Mouse (Mus musculus): ENCODE results near the gene Olfml2b. TPM values are rescaled to one million over a fixed set of nuclear protein-coding genes. Genes with fewer than 3 reads are reported as not detected.

Olfml2b gene
- polyA plus RNA-seq, 1 experiment from 2014 or later = 4.3 TPM

DNA sequence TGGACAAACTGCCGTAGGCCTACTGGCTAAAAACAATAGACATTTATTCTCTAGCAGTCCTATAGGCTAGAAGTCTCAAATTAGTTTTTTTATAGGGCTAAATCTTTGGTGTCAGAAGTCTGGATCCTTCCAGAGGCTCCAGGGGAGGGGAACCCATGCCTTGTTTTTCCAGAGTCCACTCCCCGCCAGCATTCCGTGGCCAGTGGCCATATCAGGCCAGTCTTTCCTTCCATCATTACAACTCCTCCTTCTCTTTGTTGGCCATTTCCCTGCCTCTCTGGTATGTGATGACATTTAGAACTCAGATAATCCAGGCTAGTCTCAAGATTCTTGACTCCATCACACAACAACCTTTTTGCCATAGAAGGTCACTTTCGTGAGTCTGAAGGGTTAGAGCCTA lies 33.3 kb downstream of the Olfml2b start:
- Histone ChIP-seq H3K36me3 (peaks cover 12% of the 10 kb centered on the region), H3K27ac (no peak overlapping the region), H3K4me1 (replicated peaks) (no peaks in the 10 kb centered on the region), H3K4me2 (replicated peaks) (no peak overlapping the region), H3K9ac (replicated peaks) (no peak overlapping the region), H3K4me3 (replicated peaks) (no peak overlapping the region), H3K27me3 (no peaks in the 10 kb centered on the region), H3K9me3 (no peaks in the 10 kb centered on the region)
- no peak for ATAC-seq
- 94% methylated on average over 4 of the region's 4 CpGs for WGBS

DNA sequence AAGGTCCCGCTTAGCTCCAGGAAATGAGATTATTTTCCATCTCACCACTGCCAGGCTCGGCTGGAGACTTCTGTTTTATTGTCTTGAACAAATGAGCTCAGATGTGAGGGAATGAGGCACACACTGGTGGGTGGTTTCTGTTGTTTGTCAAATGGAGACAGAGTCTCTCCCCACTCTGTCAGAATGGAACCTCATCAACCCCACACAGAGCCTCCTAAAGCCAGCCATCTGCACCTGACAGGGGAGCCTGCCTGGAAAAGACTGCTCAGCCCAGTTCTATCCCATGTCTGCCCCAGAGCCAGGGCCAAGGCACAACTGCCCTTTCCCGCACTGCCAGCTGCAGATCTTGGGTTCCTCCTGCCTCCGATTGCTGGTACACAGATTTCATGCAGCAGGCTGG lies 34.5 kb downstream of the Olfml2b start:
- H3K9ac ChIP-seq (replicated peaks) = no peak overlapping the region
- no peaks in the 10 kb centered on the region for H3K9me3 ChIP-seq
- H3K27me3 ChIP-seq = no peaks in the 10 kb centered on the region
- H3K4me2 ChIP-seq (replicated peaks) = no peak overlapping the region
- WGBS = 73% methylated on average over 4 of the region's 4 CpGs
- no peak for ATAC-seq
- H3K27ac ChIP-seq = no peak overlapping the region
- H3K4me3 ChIP-seq (replicated peaks) = no peak overlapping the region
- H3K4me1 ChIP-seq (replicated peaks) = no peaks in the 10 kb centered on the region
- H3K36me3 ChIP-seq = peaks cover 12% of the 10 kb centered on the region

DNA sequence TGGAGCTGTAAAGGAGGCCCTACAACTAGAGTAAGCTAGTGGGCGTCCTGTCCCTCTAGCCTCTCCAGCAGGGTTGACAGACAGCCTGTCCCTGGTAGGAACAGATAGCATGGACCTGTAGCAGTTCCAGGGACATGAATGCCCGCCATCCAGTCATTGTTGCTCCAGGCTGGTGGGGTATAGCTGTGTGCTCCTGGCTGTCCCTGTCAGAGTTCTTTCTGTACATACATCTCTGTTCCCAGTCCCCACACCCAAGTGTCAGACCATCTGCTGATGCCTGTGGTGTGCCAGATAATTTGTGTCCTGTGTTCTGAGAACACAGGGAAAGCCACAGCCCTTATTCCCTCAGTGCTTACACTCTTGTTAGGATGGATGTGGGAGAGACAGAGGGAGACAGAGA lies 35.3 kb downstream of the Olfml2b start:
- H3K9me3 ChIP-seq = no peaks in the 10 kb centered on the region
- no peaks in the 10 kb centered on the region for H3K4me1 ChIP-seq (replicated peaks)
- H3K4me2 ChIP-seq (replicated peaks) = no peak overlapping the region
- 87% methylated on average over 2 of the region's 2 CpGs for WGBS
- peaks cover 12% of the 10 kb centered on the region for H3K36me3 ChIP-seq
- H3K27me3 ChIP-seq = no peaks in the 10 kb centered on the region
- H3K27ac ChIP-seq = no peak overlapping the region
- no peak for ATAC-seq
- H3K4me3 ChIP-seq (replicated peaks) = no peak overlapping the region
- H3K9ac ChIP-seq (replicated peaks) = no peak overlapping the region

DNA sequence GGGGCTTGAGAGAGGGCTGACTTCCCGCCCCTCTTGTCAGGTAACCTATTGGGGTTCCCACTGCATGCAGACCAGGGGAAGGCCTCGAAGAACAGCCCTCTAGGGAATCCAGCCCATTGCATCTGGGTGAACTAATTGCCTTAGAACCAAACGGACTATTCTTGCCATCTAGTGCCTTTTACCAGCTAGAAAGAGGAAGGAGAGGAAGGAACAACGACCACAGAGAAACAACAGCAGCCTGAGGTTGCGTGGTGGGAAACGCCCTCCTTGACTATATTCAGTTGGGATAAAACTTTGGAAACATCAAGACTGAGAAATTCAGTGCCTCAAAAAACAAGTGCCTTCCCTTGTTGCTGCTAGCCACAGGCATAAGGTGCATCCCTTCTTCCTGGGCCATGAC lies 39.5 kb downstream of the Olfml2b start:
- Histone ChIP-seq H3K9me3 (no peaks in the 10 kb centered on the region), H3K4me2 (replicated peaks) (no peak overlapping the region), H3K9ac (replicated peaks) (no peak overlapping the region), H3K27me3 (no peaks in the 10 kb centered on the region), H3K4me3 (replicated peaks) (no peak overlapping the region), H3K36me3 (peaks cover 12% of the 10 kb centered on the region), H3K4me1 (replicated peaks) (no peaks in the 10 kb centered on the region), H3K27ac (no peak overlapping the region)
- no peak for ATAC-seq
- 80% methylated on average over 6 of the region's 6 CpGs for WGBS

DNA sequence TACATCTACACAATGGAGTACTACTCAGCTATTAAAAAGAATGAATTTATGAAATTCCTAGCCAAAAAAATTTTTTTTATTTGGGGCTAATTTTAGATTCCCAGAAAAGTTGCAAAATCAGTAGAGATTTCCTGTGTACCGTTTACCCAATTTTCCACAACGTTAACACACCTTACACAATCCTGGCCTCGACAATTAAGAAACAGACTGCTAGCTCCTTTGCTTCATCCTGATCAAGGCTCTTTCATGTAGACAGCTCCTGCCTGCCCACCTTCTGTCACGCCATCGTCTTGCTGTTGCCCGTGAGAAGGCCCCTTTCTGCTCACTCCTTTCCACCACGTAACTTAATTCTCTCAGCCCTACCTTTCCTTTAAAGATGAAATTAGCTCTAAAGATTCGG lies 45.4 kb downstream of the Olfml2b start:
- no peak overlapping the region for H3K27ac ChIP-seq
- H3K36me3 ChIP-seq = no peaks in the 10 kb centered on the region
- no peaks in the 10 kb centered on the region for H3K4me1 ChIP-seq (replicated peaks)
- no peak overlapping the region for H3K4me3 ChIP-seq (replicated peaks)
- ATAC-seq = no peak
- no peaks in the 10 kb centered on the region for H3K9me3 ChIP-seq
- no peak overlapping the region for H3K4me2 ChIP-seq (replicated peaks)
- H3K9ac ChIP-seq (replicated peaks) = no peak overlapping the region
- WGBS = 95% methylated on average over 8 of the region's 8 CpGs
- H3K27me3 ChIP-seq = no peaks in the 10 kb centered on the region

DNA sequence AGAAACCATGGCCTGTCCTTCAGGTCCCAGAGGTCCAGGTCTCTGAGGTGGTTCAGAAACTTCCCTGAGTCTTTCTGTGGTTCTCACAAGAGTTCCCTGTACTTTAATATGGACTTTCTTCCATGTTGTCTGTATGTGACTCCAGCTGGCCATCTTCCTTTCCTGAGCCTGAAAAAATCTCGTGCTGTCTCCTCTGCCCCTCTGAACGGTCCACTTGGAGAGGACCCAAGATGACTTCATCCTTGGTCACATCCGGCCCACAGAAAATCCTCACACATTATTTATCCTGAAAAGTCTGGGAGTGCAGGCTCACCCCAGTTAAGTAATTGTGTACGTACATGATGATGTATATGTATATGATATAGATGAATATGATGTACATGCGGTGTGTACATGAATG lies 47.0 kb downstream of the Olfml2b start:
- no peak overlapping the region for H3K27ac ChIP-seq

DNA sequence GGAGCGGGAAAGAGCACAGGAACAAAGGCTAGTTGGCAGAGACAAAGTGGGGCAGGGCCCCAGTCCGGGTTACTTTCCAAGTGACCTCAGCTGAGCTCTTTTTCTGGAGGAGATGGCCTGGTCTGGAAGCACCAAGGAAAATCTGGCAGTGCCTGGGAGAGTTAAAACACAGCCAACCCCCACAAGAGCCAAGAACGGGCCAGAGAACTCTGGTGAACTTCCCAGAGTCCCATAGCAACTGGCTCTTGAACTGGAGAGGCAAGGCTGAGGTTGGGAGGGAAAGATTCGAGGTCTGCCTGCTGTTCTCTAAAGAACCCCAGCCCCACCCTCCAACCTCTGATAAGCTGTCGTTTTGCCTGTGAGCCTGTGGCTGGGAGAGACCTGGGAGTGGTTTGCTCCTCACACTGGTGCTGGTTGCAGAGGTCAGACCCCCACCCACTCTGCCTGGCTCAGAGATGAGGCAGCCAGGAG lies 50.5 kb downstream of the Olfml2b start:
- no peak overlapping the region for H3K4me3 ChIP-seq (replicated peaks)
- ATAC-seq = no peak
- 47% methylated on average over 5 of the region's 5 CpGs for WGBS

More for the DNA sequence above, 47.0 kb downstream of the Olfml2b start:
- Histone ChIP-seq H3K27me3 (no peaks in the 10 kb centered on the region), H3K4me1 (replicated peaks) (no peaks in the 10 kb centered on the region), H3K4me3 (replicated peaks) (no peak overlapping the region), H3K9me3 (no peaks in the 10 kb centered on the region), H3K4me2 (replicated peaks) (no peak overlapping the region), H3K9ac (replicated peaks) (no peak overlapping the region), H3K36me3 (no peaks in the 10 kb centered on the region)
- ATAC-seq = no peak
- 94% methylated on average over 5 of the region's 5 CpGs for WGBS

DNA sequence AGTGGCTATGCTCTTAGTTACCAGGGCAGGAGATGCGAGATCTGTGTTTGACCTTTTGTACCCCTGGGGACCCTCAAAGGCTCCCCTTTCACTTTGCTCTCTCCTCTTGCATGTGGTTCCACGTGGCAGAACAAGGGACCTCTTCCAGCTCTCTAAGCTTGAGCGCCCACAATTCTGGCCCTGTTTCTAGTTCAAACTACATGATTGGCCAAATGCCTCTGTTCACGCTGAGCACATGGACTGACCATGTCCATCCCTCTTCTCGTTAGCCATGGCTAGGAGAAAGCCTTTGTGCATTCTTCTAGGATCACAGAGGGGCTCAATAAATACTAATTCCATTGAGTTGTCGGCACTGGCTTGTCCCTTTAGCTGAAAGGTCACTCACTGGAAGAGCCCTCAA lies 51.0 kb downstream of the Olfml2b start:
- Histone ChIP-seq H3K4me3 (replicated peaks) (no peak overlapping the region), H3K9ac (replicated peaks) (no peak overlapping the region), H3K4me1 (replicated peaks) (no peaks in the 10 kb centered on the region), H3K4me2 (replicated peaks) (no peak overlapping the region), H3K27me3 (no peaks in the 10 kb centered on the region), H3K36me3 (no peaks in the 10 kb centered on the region), H3K27ac (no peak overlapping the region), H3K9me3 (no peaks in the 10 kb centered on the region)
- WGBS = 46% methylated on average over 6 of the region's 6 CpGs
- no peak for ATAC-seq

More for the DNA sequence above, 50.5 kb downstream of the Olfml2b start:
- Histone ChIP-seq H3K9me3 (no peaks in the 10 kb centered on the region), H3K4me1 (replicated peaks) (no peaks in the 10 kb centered on the region), H3K27ac (no peak overlapping the region), H3K9ac (replicated peaks) (no peak overlapping the region), H3K4me2 (replicated peaks) (no peak overlapping the region), H3K36me3 (no peaks in the 10 kb centered on the region), H3K27me3 (no peaks in the 10 kb centered on the region)

DNA sequence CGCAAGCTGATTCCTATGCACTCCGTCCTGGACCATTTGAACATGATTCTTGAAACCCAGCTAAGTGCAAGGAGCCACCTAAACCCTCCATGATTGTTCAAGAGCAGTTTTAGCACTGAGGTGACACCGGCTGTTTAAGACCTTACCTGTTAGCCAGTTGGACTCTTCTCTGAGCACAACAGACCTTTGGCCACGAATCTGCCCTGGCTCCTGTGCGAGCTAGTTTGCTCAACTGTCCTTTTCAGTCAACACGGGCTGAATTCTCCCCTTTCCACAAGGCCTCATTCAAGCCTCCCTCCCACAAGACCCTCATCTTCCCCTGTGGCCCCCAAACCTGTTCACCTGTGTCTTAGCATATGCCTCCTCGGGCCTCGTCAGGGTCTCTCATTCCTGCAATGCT lies 52.7 kb downstream of the Olfml2b start:
- Histone ChIP-seq H3K4me1 (replicated peaks) (no peaks in the 10 kb centered on the region), H3K4me3 (replicated peaks) (no peak overlapping the region)
- WGBS = 97% methylated on average over 8 of the region's 8 CpGs

DNA sequence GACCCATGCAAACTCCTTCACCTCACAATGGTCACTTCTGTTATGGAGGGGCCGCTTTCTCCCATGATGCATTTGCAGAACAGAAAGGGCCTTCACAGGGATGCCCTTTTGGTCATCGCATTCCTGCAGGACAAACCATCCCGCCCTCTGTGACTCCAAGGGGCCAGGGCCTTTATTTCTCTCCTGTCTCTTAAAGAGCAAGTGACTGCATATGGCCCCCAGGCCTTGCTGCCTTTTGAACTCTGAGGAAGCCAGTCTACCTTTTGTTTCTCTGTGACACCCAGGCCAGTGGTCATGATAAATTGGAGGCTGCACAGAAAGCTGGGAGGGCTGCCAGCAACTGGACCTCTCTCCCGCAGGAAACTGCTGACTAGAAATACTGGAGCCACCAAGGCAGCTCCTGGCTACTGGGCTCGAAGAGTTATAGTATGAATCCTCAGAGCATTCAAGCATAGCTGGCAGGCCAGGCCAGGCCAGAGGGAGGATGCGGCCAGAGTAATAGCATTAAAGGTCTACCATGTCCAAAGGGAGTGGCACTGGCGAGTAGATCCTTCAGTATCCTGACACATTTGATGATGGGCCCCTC lies 53.5 kb downstream of the Olfml2b start:
- 85% methylated on average over 7 of the region's 7 CpGs for WGBS
- no peaks in the 10 kb centered on the region for H3K4me1 ChIP-seq (replicated peaks)
- H3K27ac ChIP-seq = no peak overlapping the region
- H3K9me3 ChIP-seq = no peaks in the 10 kb centered on the region
- no peaks in the 10 kb centered on the region for H3K27me3 ChIP-seq
- H3K4me2 ChIP-seq (replicated peaks) = no peak overlapping the region
- no peak overlapping the region for H3K9ac ChIP-seq (replicated peaks)
- no peaks in the 10 kb centered on the region for H3K36me3 ChIP-seq
- no peak for ATAC-seq
- H3K4me3 ChIP-seq (replicated peaks) = no peak overlapping the region

More for the DNA sequence above, 52.7 kb downstream of the Olfml2b start:
- no peak for ATAC-seq
- no peak overlapping the region for H3K27ac ChIP-seq
- no peaks in the 10 kb centered on the region for H3K36me3 ChIP-seq
- no peaks in the 10 kb centered on the region for H3K27me3 ChIP-seq
- no peak overlapping the region for H3K4me2 ChIP-seq (replicated peaks)
- H3K9me3 ChIP-seq = no peaks in the 10 kb centered on the region
- no peak overlapping the region for H3K9ac ChIP-seq (replicated peaks)

DNA sequence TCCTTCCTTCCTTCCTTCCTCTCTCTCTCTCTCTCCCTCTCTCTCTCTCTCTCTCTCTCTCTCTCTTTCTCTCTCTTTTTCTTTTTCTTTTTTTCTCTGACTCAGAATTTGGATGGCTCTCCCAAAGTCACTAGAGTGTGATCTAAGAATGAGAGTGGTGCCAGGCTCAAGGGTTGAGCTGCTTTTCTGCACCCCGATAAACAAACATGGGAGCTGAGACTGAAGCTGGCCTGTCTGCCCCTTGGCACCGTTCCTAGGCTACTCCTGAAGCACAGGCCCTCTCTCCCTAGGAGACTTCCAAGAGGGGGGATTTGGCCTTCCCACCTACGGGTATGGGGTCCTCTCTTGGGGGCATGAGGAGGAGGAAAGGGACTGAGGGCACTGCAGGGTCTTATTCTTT lies 54.4 kb downstream of the Olfml2b start:
- Histone ChIP-seq H3K9me3 (no peaks in the 10 kb centered on the region), H3K4me1 (replicated peaks) (no peaks in the 10 kb centered on the region), H3K27me3 (no peaks in the 10 kb centered on the region), H3K36me3 (no peaks in the 10 kb centered on the region), H3K4me2 (replicated peaks) (no peak overlapping the region), H3K4me3 (replicated peaks) (no peak overlapping the region), H3K9ac (replicated peaks) (no peak overlapping the region), H3K27ac (no peak overlapping the region)
- no peak for ATAC-seq
- WGBS = 85% methylated on average over 3 of the region's 3 CpGs

DNA sequence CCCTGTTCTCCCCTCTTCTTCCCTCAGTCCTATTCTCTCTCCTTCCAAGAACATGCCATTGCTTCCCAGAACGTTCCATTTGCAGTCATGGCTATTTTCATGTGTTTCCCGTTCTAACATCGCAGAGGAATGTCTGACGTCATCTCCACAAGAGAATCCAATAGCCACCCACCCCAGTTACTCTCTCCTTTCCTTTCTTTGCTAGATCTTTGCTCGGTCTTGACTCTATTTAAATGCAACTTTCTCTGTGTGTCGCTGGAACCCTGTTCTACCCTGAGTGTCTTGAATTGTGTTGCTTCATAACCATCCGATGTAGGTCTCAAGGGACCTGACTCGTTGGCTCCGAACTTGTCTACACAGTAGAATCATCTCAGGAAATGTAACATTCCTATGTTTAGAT lies 55.2 kb downstream of the Olfml2b start:
- Histone ChIP-seq H3K27ac (no peak overlapping the region), H3K4me3 (replicated peaks) (no peak overlapping the region), H3K36me3 (no peaks in the 10 kb centered on the region), H3K9me3 (no peaks in the 10 kb centered on the region), H3K27me3 (no peaks in the 10 kb centered on the region), H3K4me1 (replicated peaks) (no peaks in the 10 kb centered on the region), H3K4me2 (replicated peaks) (no peak overlapping the region), H3K9ac (replicated peaks) (no peak overlapping the region)
- ATAC-seq = no peak
- WGBS = 87% methylated on average over 9 of the region's 9 CpGs

DNA sequence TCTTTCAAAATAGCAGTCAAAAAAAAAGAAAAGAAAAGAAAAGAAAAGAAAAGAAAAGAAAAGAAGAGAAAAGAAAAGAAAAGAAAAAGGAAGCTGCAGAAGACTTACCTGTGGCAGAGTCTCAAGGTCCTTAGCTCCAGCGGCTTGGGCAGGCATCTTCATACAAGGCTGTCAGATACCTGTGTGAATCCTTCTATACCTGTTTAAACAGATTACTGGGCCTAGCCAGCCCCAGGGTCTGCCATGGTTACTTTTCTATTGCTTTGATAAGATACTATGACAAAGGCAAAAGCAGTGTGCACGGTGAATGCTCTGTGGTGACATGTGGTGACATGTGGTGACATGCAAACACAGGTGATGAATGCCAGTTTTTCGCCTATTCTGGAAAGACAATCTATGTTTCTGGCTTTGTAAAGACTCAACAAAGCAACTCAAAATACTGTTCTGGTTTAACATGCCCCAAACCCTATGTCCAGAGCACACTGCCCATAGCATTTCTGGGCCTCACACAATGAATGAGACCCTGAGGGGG lies 56.2 kb downstream of the Olfml2b start:
- no peak for ATAC-seq
- WGBS = 91% methylated on average over 3 of the region's 3 CpGs
- H3K4me2 ChIP-seq (replicated peaks) = no peak overlapping the region

More for the DNA sequence above, 56.2 kb downstream of the Olfml2b start:
- Histone ChIP-seq H3K27me3 (no peaks in the 10 kb centered on the region), H3K36me3 (no peaks in the 10 kb centered on the region), H3K4me3 (replicated peaks) (no peak overlapping the region), H3K27ac (no peak overlapping the region), H3K9me3 (no peaks in the 10 kb centered on the region), H3K9ac (replicated peaks) (no peak overlapping the region), H3K4me1 (replicated peaks) (no peaks in the 10 kb centered on the region)

Data from midbrain, embryonic 13.5 days (tissue).